Mouse (Mus musculus): Measurements from ENCODE around the gene Slc17a5.
"Not testable (repeated sequence)": the region's sequence is repeated elsewhere in the genome, so short reads cannot be mapped to it uniquely, and the experiment has no call there.

The Slc17a5 gene

DNA sequence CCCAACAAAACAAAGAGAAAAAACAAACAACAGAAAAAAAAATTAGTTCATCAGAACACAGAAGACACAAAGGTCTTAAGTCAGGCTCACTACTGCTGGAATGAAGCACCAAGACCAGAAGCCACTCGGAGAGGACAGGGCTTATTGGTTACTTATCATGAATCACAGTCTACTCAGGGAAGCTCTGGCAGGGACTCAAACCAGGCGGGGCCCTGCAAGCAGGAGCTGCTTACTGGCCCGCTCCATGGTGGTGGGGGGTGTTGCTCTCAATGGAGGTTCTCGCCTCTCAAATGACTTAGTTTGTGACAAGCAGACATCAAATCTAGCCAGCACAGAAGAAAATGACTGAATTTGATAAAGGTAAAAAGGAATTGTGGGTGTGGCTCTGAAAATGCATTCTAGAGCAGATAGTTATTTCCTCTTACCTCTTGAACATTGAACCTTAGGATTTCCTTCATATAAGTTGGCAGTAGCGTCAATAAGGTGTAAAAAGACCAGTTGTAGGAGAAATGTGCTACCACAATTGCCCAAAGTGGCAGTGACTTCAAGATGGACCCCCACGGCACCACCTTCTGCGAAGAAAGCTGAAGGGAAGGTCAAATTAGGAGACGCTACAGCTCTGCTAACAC, 29.1 kb downstream of the Slc17a5 start:
- no peak for DNase-seq

DNA sequence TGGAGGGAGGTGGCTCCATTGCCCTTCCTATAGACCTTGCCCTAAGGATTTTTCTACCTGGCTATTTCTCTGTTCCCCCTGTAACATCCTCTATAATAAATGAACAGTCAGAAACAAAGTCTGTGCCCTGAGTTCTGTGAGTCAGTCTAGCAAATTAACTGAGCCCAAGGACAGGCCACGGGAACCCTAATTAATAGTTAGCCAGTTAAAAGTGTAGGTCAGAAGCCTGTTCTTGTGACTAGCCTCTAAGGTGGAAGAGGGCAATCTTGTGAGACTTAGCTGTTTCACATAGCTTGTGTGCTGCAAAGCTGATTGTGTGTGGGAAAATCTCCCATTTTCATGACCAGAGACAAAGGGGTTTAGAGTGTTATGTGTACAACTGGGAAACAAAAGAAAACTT, 30.8 kb downstream of the Slc17a5 start:
- DNase-seq: no peak

DNA sequence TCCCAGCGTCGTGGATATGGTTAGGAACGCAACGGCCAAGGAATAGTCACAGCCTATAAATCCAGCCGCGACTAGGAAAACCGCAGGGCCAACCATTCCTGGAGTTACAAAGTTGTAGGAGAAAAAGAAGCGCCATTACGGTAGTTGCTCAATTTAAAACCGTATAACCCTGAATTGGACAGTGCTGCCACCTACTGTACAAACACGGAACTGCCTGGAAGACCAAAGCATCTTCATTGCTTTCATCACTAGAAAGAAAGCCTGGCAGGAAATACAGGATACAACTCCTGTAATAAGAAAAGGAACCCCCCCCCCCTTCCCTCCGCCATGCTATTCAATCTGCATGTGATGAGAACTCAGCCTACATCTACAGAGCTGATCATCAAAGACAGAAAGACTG, 34.9 kb downstream of the Slc17a5 start:
- DNase-seq: peak; percentile 84 to 86

DNA sequence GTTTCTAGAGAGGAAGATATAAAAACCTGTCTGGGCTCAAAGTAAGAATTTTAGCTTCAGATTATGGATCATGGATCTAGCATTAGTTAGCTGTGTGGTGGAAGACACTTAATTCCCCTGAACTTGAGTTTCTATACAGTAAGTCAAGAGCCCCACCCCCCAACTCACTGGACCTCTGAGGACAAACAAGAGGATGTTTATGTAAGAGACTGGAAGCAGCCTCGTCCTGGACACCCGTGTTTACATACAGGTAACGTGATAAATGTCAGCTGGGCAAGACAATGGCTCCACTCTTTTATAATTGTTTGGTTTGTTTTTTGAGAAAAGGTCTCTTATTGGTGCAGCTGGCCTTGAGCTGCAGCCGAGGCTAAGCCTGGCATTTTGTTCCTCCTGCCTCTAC, 36.1 kb downstream of the Slc17a5 start:
- no peak for DNase-seq

DNA sequence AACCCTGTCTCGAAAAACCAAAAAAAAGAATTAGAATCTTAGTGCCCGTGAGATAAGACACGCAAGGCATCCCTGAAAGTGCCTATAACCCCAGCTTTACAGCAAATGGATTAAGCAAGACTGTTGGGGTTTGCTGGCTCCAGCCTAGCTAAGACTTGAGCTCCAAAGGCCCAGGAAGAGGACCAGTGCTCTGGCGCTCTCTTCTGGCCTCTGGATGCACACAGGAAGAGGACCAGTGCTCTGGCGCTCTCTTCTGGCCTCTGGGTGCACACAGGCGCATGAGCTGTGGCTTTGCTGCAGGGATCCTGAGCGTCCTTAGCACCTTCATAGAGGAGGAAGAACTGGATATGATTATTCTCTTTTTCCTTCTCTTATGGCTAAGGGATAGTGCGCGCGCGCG, 40.1 kb downstream of the Slc17a5 start:
- DNase-seq: no peak

DNA sequence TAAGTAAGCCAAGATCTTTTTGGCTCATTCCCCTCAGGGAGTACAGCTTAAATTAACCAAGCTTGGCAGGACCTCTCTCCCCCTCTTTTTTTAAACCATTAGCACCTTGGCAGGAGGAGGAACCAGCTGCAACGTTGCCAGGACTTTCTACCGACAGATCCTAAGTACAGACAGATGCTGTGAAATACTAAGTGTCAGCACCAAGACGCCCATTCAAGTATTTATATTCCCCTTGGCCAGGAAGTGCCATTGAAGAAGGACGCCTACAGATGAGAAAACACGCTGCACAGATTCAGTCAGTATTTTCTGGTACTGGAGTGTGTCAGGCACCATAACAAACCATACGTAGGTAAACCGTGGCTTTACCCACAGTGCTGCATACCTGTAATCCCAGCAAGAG, 40.9 kb downstream of the Slc17a5 start:
- no peak for DNase-seq

DNA sequence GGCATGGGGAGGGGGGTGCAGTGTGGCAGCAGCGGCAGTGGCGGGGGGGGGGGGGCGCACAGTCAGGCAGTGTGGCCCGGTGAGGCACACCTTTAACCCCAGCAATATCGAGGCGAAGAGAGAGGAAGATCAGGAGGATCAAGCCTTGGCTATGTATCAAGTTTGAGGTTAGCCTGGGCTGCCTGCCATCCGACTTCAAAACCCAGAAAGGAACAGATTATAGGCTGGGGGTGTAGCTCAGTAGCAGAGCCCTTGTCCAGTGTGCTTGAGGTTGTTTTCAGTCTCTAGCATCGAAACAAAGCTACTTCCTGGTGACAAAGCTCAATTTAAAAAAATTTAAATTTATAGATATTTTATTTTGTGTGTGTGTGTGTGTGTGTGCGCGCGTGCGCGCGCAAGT, 46.1 kb downstream of the Slc17a5 start:
- DNase-seq: no peak

DNA sequence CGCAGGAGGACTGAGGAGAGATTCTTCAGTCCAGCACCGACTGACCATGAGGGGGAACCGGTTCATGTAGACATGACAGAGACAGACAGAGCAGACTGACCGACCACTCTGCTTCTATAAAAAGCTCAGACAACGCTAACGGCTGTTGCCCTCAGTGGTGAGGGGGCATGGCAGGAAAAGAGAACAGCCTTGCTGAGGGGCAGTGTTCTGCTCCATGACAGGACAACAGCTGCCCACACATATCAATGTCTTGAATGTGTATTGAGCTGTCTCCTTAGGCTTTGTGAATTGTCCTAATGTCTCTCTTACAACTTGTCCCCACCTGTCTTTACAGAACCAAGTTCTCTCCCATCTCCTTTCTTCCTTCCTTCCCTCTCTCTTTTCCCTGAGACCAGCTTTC, 49.4 kb downstream of the Slc17a5 start:
- no peak for DNase-seq

DNA sequence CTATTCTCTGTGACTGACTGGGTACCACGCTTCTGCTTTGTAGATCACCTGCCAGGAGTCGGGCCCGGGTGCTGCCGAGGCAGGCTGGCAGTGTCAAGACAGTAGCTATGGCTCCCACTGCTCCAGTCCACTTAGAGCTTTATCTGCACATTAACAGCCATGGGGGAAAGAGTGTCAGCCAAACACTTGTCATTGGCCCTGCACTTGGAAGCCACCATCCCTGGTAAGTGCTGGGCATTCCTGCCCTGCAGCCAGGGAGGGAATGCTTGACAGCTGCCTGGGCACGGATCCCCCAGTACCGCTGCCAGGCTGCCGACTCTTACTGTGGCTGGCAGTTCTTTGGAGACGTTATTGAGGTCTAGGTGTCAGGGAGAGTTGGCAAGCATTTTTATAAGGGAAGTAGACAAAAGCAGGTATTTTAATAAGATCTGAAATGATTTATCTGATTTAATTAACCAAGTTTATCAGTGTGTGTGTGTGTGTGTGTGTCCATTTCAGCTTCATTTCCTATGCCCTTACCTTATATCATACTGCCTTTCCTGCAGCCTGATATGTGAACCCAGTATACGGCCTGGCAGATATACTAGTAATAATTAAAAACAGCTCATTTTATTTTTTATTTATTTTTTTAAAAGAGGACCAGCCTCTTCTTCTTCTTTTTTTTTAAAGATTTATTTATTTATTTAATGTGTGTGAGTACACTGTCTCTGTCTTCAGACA, 50.5 kb downstream of the Slc17a5 start:
- DNase-seq: no peak

DNA sequence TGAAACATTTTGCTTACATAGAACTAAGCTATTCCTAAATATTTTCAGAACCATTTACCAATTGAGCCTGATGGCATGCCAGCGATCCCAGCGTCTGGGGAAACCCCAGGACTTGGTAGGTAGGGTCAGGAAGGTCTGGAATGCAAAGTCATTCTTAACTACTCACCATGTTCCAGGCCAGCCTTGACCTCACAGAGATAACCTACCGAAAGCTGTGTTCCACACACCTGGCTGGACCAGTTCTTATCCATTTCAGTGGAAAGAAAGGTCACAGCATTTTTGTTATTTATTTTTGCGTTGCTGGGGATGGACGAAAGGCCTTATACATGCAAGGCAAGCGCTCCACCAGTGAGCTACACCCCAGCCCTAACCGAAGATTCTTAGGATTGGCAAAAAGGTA, 53.2 kb downstream of the Slc17a5 start:
- DNase-seq: no peak

DNA sequence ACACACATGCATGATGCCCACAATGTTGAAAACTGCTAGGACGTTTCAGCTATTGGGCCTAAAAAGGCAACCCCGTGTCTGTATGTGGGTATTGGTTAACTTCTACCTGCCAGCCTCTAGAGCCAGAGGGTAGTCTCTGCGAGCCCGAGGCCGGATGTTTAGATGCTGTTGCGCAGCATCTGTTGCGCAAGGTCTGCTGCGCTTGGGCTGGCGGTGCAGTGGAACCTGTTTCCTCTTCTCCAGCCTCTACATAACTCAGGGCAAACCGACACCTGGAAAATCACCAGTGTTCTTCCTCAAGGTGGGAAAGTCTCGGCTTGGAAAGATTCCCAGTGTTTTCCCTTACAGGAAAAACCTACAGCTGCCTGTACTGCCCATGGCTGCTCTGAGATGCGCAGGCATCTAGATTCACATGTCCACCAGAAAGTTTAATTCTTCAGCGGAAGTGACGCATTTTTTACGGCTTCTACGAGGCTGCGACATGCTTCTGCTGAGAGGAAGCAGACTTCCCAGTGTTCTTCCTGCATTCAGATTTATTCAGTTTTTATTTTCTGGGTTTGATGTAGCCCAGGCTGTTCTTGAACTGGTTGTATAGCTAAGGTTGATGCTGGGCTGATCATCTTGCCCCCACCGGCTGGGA, 54.4 kb downstream of the Slc17a5 start:
- peak; percentile 68 to 71 for DNase-seq

DNA sequence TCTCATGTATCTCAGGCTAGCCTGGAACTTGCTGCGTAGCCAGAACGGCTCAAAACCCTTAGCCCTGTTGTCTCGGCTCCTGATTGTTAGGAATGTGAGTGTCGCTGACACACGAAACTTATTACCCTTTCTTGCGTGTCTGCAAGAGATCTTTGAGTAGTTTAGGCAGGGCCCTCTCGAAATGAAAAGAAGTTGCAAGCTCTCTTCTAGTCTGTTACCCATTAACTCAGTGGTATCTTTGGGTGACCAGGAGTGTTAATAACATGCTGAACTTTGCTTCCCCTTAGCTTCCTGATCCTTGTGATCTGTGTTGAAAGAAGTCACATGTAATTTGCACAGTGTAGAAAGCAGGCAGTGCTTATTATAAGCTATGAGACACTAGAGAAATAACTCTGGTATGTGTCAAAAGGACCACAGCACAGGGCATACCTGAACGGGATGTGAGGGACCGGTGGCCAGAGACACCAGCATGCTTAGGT, 55.5 kb downstream of the Slc17a5 start:
- no peak for DNase-seq

DNA sequence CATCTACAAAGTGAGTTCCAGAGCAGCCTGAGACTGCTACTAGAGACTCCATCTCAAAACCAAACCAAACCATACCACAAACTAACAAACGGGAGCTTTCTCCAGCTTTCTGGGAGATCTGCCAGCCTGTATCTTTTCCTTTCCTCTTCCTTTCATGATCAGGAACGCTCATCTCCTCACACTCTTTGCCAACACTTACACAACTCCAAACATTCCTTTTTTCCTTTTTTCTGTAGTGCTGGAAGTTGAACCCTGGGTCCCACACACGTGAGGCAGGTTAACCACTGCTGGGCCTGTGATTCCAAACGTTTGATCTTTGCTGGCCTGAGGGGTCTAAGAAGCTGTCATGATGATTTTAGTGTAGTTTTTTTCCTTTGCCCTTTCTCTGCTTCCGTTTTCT, 56.0 kb downstream of the Slc17a5 start:
- DNase-seq: no peak

DNA sequence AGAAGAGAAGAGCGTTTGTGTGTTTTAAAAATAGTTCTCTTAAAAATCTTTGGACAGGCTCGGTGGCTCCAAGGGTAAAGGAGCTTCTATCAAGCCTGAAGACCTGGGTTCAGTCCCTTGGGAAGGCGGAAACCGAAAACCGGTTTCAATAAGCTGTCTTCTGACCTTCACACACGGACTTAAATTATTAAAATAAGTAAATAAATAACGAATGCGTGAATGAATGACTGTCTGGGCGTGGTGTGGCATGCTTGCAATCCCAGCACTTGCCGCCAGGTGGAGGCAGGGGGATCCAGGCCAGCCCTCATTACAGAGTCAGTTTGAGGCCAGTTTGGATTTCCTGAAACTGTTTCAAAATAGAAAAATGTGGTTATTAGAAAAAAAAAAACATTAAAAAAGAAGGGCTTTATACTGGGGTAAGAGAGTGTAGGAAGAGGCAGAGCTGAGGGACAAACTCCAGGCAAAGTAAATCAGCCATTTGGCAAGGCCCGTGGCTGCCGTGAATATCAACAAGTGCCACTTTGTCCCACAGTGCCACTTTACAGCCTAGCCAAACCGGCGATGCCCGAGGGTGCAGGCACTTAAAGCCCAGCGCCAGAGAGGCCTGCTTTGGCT, 60.0 kb downstream of the Slc17a5 start:
- peak; percentile 89 to 91 for DNase-seq

DNA sequence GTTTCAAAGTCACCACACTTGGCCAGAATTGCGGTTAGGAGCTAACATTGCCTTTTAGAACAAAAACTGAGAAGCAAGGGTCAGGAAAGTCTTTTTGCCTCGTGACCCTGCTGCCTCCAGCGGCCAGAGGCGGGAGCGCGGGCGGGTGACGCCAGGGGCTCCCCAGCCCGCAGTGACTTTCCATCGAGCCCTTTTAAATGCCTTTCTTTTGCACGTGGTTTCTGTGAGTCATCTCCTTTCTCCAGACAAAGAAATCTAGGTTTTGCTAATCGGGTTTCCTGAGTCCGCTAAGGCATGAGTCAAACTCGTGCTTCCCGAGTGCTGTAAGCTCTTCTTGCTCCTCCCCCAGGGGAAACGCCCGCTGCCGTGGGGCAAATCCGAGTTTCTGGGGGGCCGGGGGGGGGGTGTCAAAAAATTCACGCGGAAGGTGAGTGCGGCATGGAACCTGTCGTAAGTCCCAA, 60.5 kb downstream of the Slc17a5 start:
- peak; percentile 82 to 83 for DNase-seq

DNA sequence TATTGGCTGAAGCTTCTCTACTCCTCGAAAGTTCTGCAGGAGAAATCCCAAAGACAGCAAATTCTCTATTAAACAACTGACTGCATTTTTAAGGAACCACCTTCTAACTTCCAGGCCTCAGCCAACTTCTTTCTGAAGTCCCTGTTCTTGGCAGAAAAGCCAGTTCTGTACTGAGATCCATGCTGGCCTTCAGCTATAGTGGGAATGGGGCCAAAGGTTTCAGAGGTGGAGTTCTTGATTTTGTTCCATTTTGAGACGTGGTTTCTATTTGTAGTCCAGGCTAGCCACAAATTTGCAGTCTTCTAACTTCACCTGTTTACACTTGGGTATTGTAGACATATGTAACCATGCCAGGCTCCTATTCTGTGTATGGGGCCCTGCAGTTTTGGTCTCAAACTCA, 61.6 kb downstream of the Slc17a5 start:
- no peak for DNase-seq

DNA sequence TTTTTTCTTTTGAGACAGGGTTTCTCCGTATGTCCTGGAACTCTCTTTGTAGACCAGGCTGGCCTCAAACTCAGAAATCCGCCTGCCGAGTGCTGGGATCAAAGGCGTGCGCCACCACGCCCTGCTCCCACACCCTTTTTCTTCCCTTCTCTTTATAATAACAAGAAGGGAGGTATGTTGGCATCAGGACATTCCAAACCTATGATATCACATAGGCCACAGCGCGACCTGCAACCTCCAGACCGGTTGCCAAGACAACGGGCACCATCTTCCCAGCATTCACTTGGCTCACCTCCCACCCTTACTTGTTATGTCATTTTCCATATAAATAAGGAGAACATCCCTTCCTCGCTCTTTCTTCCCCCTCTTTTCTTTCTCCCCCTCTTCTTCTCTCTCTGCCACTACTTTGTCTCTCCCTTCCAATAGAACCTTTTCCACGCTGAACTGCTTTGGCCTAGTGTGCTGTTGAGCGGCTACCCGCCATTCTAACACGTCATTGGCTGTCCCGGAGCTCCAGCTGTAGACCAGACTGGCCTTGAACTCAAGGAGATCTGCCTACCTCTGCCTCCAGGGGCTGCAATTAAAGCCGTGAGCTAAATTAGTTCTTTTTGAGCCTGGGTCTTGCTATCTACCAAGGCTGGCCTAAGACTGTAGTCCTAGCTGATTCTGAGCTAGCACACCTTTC, 62.2 kb downstream of the Slc17a5 start:
- DNase-seq: no peak

DNA sequence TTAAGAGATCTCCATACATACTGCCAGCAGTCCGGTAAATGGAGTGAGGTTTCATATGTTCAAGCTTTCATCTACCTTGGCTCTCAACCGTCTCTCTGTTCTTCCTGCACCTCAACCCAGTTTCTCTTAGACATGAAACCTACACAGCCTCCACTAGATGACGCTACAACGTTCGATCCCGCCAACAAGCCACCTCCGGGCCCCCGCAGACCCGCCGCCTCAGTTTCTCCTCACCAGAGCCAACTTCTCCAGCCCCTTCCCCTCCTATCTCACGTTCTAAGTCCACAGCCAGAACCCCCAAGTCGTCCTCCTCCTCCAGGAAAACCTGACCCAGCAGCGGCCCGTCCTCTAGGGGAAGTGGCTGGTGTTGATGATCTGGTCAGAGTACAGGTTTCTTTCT, 66.2 kb downstream of the Slc17a5 start:
- peak; percentile 65 to 66 for DNase-seq

DNA sequence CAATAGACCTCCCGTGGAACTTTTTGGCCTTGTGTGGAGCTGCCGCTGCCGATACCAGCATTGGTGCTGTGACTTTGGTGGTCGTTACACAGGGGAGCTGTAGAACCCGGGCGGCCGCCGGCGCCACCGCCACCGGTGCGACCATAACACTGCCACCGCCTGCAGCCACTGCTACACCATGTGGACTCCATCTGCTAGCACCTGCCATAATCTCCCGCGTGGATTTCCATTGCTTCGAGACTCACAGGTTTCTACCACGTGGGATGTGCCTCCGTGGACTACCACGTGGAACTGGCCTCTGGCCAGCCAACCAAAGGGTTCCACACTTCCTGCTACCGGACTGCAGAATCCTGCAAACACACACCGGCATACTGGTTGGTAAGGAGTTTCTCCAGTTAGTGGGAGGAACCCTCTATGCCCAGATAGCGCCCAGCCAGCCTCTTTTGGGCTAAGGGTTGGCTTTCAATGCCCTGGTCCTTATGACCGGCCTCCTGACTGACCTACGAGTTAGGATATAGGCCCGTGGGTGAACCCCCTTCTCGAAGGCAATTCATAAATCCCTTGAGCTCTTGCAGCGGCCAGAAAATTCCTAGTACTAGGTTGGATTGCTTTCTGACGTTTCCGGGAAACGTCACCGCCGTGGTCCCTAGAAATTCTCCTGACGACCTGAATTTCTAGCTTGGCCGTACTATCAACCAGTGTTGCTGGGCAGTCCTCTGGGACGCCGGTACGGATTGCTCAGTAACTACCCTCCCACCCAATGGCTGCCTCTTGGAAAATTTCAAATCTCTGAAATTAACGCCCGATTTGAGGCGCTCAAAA, 66.8 kb downstream of the Slc17a5 start:
- peak; percentile 17 to 34 for DNase-seq

DNA sequence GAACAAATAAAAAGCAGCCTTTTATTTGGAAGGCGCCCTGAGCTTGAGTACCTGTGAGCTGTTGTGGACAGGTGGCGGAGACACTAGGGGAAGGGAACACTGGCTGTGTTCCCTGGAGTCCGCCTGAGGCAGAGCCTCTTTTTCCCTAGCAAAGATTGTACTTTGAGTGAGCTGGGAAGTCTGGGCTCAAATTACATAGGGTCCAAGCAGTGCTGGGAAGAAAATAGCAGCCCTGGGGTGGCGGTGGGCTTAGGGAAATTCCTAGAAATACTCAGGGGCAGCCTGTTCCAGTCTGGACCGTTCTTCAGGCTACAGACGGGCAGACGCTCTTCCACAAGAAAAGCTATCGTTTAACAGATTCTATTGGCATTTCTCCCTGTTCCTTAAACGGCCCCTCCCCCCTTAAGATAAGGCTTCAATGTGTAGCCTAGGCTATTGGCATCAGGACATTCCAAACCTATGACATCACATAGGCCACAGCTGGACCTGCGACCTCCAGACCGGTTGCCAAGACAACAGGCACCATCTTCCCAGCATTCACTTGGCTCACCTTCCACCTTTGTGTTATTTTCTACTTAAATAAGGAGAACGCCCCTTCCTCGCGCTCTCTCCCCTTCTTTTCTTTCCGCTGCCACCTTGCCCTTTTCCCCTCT, 67.6 kb downstream of the Slc17a5 start:
- DNase-seq: no peak

DNA sequence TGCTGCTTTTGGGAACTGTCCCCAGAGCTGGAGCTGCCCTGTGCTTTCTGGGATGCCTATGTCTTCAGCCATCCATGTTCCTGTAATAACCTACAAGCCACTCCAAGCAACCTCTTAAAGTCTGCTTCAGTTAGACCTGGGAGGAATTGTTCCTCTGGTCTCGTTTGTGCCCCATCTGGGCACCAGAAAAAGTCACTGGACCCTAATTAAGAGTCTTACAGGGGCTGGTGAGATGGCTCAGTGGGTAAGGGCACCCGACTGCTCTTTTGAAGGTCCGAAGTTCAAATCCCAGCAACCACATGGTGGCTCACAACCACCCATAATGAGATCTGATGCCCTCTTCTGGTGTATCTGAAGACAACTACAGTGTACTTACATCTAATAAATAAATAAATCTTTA, 70.6 kb downstream of the Slc17a5 start:
- not testable (repeated sequence) for DNase-seq

DNA sequence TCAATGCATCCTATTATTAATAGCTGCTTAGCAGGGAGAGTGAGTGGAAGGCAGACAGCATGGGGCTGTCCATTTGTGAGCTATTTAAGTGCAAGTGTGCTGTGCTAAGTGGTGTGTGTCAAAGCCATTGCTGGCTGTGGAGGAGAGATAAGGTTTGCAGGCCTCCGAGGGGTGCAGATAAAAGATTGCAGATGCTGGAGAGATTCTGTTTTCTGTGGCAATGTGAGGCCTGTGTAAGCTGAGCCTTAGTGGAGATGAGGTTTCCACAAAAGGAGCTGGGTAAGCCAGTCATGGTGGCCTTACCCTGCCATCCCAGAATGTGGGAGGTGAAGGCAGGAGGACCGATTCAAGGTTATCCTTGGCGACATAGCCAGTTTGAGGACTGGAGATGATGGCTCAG, 71.7 kb downstream of the Slc17a5 start:
- DNase-seq: no peak

Data from B cell, adult 2 months (primary cell).